Mouse (Mus musculus) adrenal gland, postnatal 25 days (tissue): ENCODE measurements around the gene Cd6. TPM values are rescaled to one million over a fixed set of nuclear protein-coding genes. Genes with fewer than 3 reads are reported as not detected.

Source experiments
- DNase-seq: peaks from one replicate; pipeline ENCODE4 v3.0.0; 2021; ENCODE audit warnings: mixed read lengths
- total RNA-seq: library from RNA; stranded (reverse); gene quantifications from 2 replicates; pipeline ENCODE4 v1.2.3, GENCODE M21; 2021

The Cd6 gene
- total RNA-seq, 1 experiment from 2014 or later: not detected

- no peak for DNase-seq
These were observed 28.0 kb downstream of the Cd6 start for GRCm38 (mm10) chr19:10801906-10802305.

- DNase-seq: no peak
These were observed 28.8 kb downstream of the Cd6 start for GRCm38 (mm10) chr19:10801070-10801469.

GRCm38 (mm10) chr19:10799155-10799554, 30.7 kb downstream of the Cd6 start:
- no peak for DNase-seq

GRCm38 (mm10) chr19:10798576-10798975, 31.3 kb downstream of the Cd6 start:
- no peak for DNase-seq

- no peak for DNase-seq
These were observed 34.9 kb downstream of the Cd6 start for GRCm38 (mm10) chr19:10794916-10795315.

- no peak for DNase-seq
These were observed 36.8 kb downstream of the Cd6 start for GRCm38 (mm10) chr19:10793044-10793443.

- no peak for DNase-seq
These were observed 39.5 kb downstream of the Cd6 start for GRCm38 (mm10) chr19:10790323-10790722.

GRCm38 (mm10) chr19:10788242-10788641, 41.6 kb downstream of the Cd6 start:
- DNase-seq: no peak

GRCm38 (mm10) chr19:10787406-10787805, 42.5 kb downstream of the Cd6 start:
- no peak for DNase-seq

- DNase-seq: no peak
These were observed 43.1 kb downstream of the Cd6 start for GRCm38 (mm10) chr19:10786753-10787152.

- no peak for DNase-seq
These were observed 44.9 kb downstream of the Cd6 start for GRCm38 (mm10) chr19:10784796-10785459.

GRCm38 (mm10) chr19:10784061-10784460, 45.8 kb downstream of the Cd6 start:
- DNase-seq: no peak

GRCm38 (mm10) chr19:10783168-10783567, 46.7 kb downstream of the Cd6 start:
- DNase-seq: no peak

GRCm38 (mm10) chr19:10781641-10782040, 48.2 kb downstream of the Cd6 start:
- no peak for DNase-seq

- DNase-seq: no peak
These were observed 53.0 kb downstream of the Cd6 start for GRCm38 (mm10) chr19:10776906-10777305.

GRCm38 (mm10) chr19:10774141-10774540, 55.7 kb downstream of the Cd6 start:
- no peak for DNase-seq

- no peak for DNase-seq
These were observed 56.5 kb downstream of the Cd6 start for GRCm38 (mm10) chr19:10773384-10773783.

GRCm38 (mm10) chr19:10772866-10773265, 57.0 kb downstream of the Cd6 start:
- DNase-seq: no peak

GRCm38 (mm10) chr19:10771995-10772394, 57.9 kb downstream of the Cd6 start:
- no peak for DNase-seq

- no peak for DNase-seq
These were observed 60.2 kb downstream of the Cd6 start for GRCm38 (mm10) chr19:10769429-10770195.

GRCm38 (mm10) chr19:10768694-10769428, 61.0 kb downstream of the Cd6 start:
- no peak for DNase-seq

GRCm38 (mm10) chr19:10767631-10768030, 62.2 kb downstream of the Cd6 start:
- no peak for DNase-seq

- no peak for DNase-seq
These were observed 66.4 kb downstream of the Cd6 start for GRCm38 (mm10) chr19:10763381-10764031.
